Mouse (Mus musculus): ENCODE measurements around the gene Kcnj15. TPM values are rescaled to one million over a fixed set of nuclear protein-coding genes. Genes with fewer than 3 reads are reported as not detected.

Kcnj15 gene
- total RNA-seq, 2 experiments from 2014 or later = 0.11 TPM; not detected in 1

- Histone ChIP-seq H3K27ac (no peak overlapping the region), H3K4me3 (no peak overlapping the region)
- no peak for TF ChIP-seq CTCF (IDR thresholded peaks at IDR 0.05)
- intact Hi-C loops (cut with DNase I) = no loop called here
- no peak for DNase-seq
Measured at GRCm38 (mm10) chr16:95231768-95232167, 25.6 kb upstream of the Kcnj15 start.

GRCm38 (mm10) chr16:95234891-95235548 is 22.3 kb upstream of the Kcnj15 start:
- TF ChIP-seq CTCF (IDR thresholded peaks at IDR 0.05) = no peak
- intact Hi-C loops (cut with DNase I) = no loop called here
- Histone ChIP-seq H3K4me3 (no peak overlapping the region), H3K27ac (no peak overlapping the region)
- DNase-seq = no peak

GRCm38 (mm10) chr16:95239209-95239925 is 18.0 kb upstream of the Kcnj15 start:
- H3K4me3 ChIP-seq = no peak overlapping the region
- TF ChIP-seq CTCF (IDR thresholded peaks at IDR 0.05) = no peak
- DNase-seq = peak; percentile 33
- intact Hi-C loops (cut with DNase I) = no loop called here
- peak overlapping the region; percentile 28 for H3K27ac ChIP-seq

- no peak for TF ChIP-seq CTCF (IDR thresholded peaks at IDR 0.05)
- no peak overlapping the region for H3K4me3 ChIP-seq
- no peak for DNase-seq
- intact Hi-C loops (cut with DNase I) = no loop called here
- H3K27ac ChIP-seq = no peak overlapping the region
Measured at GRCm38 (mm10) chr16:95240688-95241087, 16.7 kb upstream of the Kcnj15 start.

GRCm38 (mm10) chr16:95241581-95241980 is 15.8 kb upstream of the Kcnj15 start:
- intact Hi-C loops (cut with DNase I) = no loop called here
- peak; percentile 51 for DNase-seq
- no peak for TF ChIP-seq CTCF (IDR thresholded peaks at IDR 0.05)
- H3K4me3 ChIP-seq = no peak overlapping the region
- H3K27ac ChIP-seq = no peak overlapping the region

GRCm38 (mm10) chr16:95242114-95242513 is 15.2 kb upstream of the Kcnj15 start:
- intact Hi-C loops (cut with DNase I) = no loop called here
- H3K27ac ChIP-seq = no peak overlapping the region
- no peak for TF ChIP-seq CTCF (IDR thresholded peaks at IDR 0.05)
- no peak overlapping the region for H3K4me3 ChIP-seq
- no peak for DNase-seq

- DNase-seq = no peak
- Histone ChIP-seq H3K4me3 (no peak overlapping the region), H3K27ac (no peak overlapping the region)
- intact Hi-C loops (cut with DNase I) = no loop called here
- no peak for TF ChIP-seq CTCF (IDR thresholded peaks at IDR 0.05)
Measured at GRCm38 (mm10) chr16:95243401-95243800, 14.0 kb upstream of the Kcnj15 start.

- TF ChIP-seq CTCF (IDR thresholded peaks at IDR 0.05) = no peak
- Histone ChIP-seq H3K27ac (no peak overlapping the region), H3K4me3 (no peak overlapping the region)
- no peak for DNase-seq
- intact Hi-C loops (cut with DNase I) = no loop called here
Measured at GRCm38 (mm10) chr16:95244626-95245303, 12.6 kb upstream of the Kcnj15 start.

- intact Hi-C loops (cut with DNase I) = no loop called here
- TF ChIP-seq CTCF (IDR thresholded peaks at IDR 0.05) = no peak
- no peak overlapping the region for H3K4me3 ChIP-seq
- no peak for DNase-seq
- no peak overlapping the region for H3K27ac ChIP-seq
Measured at GRCm38 (mm10) chr16:95245499-95245898, 11.9 kb upstream of the Kcnj15 start.

GRCm38 (mm10) chr16:95248646-95249045 is 8.7 kb upstream of the Kcnj15 start:
- Histone ChIP-seq H3K4me3 (no peak overlapping the region), H3K27ac (no peak overlapping the region)
- intact Hi-C loops (cut with DNase I) = no loop called here
- no peak for TF ChIP-seq CTCF (IDR thresholded peaks at IDR 0.05)
- no peak for DNase-seq

GRCm38 (mm10) chr16:95256648-95257047 is 710 bp upstream of the Kcnj15 start:
- Histone ChIP-seq H3K27ac (no peak overlapping the region), H3K4me3 (no peak overlapping the region)
- DNase-seq = no peak
- intact Hi-C loops (cut with DNase I) = no loop called here
- TF ChIP-seq CTCF (IDR thresholded peaks at IDR 0.05) = no peak

- no peak for DNase-seq
- no peak for TF ChIP-seq CTCF (IDR thresholded peaks at IDR 0.05)
- no peak overlapping the region for H3K27ac ChIP-seq
- intact Hi-C loops (cut with DNase I) = no loop called here
- H3K4me3 ChIP-seq = no peak overlapping the region
Measured at GRCm38 (mm10) chr16:95258100-95258499, 742 bp downstream of the Kcnj15 start.

- intact Hi-C loops (cut with DNase I) = no loop called here
- Histone ChIP-seq H3K4me3 (no peak overlapping the region), H3K27ac (no peak overlapping the region)
- DNase-seq = no peak
- TF ChIP-seq CTCF (IDR thresholded peaks at IDR 0.05) = no peak
Measured at GRCm38 (mm10) chr16:95259505-95259904, 2.1 kb downstream of the Kcnj15 start.

Data from gastrocnemius, adult 2 months (tissue).